Mouse (Mus musculus) adrenal gland, adult 10 weeks (tissue): ENCODE data around the gene Glycam1. TPM values are rescaled to one million over a fixed set of nuclear protein-coding genes. Genes with fewer than 3 reads are reported as not detected.

Experiments
- polyA plus RNA-seq: library from polyadenylated mRNA; stranded (reverse); fragments of 350-450 nt; fragmentation: Illumina TruSeq; extraction: RNeasy Lipid Tissue Mini Kit (QIAGEN cat#74804); gene quantifications from one replicate; pipeline ENCODE4 v1.2.3, GENCODE M21; 2014; ENCODE audit warnings: low read depth, low replicate concordance

The Glycam1 gene
- not detected for polyA plus RNA-seq

DNA sequence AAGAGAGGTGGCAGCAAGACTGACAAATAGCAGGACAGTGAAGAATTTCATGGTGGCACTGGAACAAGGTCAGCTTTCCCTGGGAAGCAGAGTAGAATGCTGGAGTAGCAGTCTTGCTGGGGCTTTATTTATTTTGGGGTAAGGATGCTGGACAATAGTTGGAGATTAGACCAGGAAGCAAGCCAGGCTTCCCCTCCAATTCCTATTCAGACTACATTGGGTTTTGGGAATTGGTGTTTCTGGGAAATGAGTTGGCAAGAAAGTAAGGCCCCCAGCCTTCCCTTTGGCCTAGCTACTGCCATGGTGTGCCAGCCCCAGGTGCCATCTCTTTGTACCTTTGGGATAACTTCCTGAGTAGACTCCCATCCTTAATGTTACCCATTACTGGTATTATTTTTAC, at the start of gene Glycam1:
Glycam1 (minus strand) TSS at position 101 of the 400 bp plus-strand sequence.

DNA sequence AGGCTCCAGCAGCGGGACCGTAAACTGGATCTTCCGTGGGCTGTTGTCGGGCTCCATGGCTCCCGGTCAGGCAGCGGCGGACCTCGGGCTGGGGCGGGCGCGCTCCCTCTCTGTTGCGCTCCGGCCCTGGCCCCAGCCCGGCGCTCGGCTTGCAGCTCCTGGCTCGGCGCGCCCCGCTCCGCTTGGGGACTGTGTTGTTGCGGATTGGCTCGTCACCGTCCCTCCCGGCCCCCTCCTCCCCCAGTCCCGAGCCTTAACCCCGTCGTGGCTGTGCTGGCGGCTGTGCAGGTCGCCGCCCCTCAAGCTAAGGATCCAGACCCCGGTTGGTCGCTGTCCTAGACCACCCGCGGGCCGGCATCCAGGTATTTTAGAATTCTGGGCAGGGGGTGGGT, 27.1 kb downstream of the Glycam1 start, which contains the start of gene Ppp1r1a:
Ppp1r1a (minus strand) TSS at position 182 of the 392 bp plus-strand sequence.

Other genes with a start within 250 kb of the Glycam1 start
- not detected for gene Zfp385a, start 225.0 kb downstream of the Glycam1 start, polyA plus RNA-seq
- 2.2 TPM for gene Itga5, start 198.3 kb downstream of the Glycam1 start, polyA plus RNA-seq
- gene Gtsf1, start 134.6 kb downstream of the Glycam1 start, polyA plus RNA-seq = not detected
- gene Gtsf2, start 116.6 kb downstream of the Glycam1 start, polyA plus RNA-seq = not detected
- 4.3 TPM for gene Nckap1l, start 111.3 kb downstream of the Glycam1 start, polyA plus RNA-seq
- 1.2 TPM for gene Pde1b, start 62.0 kb downstream of the Glycam1 start, polyA plus RNA-seq
- 3.8 TPM for gene Ppp1r1a, start 27.1 kb downstream of the Glycam1 start, polyA plus RNA-seq
- not detected for gene Mucl1, start 190.4 kb upstream of the Glycam1 start, polyA plus RNA-seq